Mouse (Mus musculus) liver, embryonic 12.5 days (tissue): ENCODE data around the gene Htt. TPM values are rescaled to one million over a fixed set of nuclear protein-coding genes. Genes with fewer than 3 reads are reported as not detected.

ENCODE experiments used
- microRNA counts: library from miRNA; unstranded; fragments of <30 nt; microRNA quantifications from one replicate; lab custom pipeline; 2017
- microRNA-seq: library from miRNA; unstranded; fragments of <30 nt; microRNA quantifications from one replicate; pipeline ENCODE4, GENCODE M21; 2017
- polyA plus RNA-seq: library from polyadenylated mRNA; unstranded; fragments of >200 nt; fragmentation: Nextera tagmentation; extraction: Ambion mirVana; gene quantifications from 2 replicates; pipeline ENCODE4 v1.2.1, GENCODE M21; 2016

The Htt gene
- polyA plus RNA-seq, 1 experiment from 2014 or later: 12.2 TPM

MicroRNAs encoded within 50 kb of the gene (microRNA counts, 519-probe panel; counts per million panel counts)
- microRNA mmu-miR-467g (lab: Ali Mortazavi, UCI): 582 counts per million, percentile 70 among the panel's probes with 10 or more counts

Small RNA genes within 50 kb of the gene (microRNA-seq; reads per million reads assigned to microRNA genes)
- not detected for gene Mir467g

Other genes with a start within 250 kb of the Htt start
- gene Tnip2, start 247.7 kb upstream of the Htt start, polyA plus RNA-seq: 7.4 and 10.9 TPM in 2 replicates
- gene Sh3bp2, start 235.9 kb upstream of the Htt start, polyA plus RNA-seq: 4.0 and 5.0 TPM in 2 replicates
- gene Add1, start 188.1 kb upstream of the Htt start, polyA plus RNA-seq: 164 and 166 TPM in 2 replicates
- gene Mfsd10, start 124.5 kb upstream of the Htt start, polyA plus RNA-seq: 66.8 and 77.4 TPM in 2 replicates
- 26.4 and 27.9 TPM in 2 replicates for gene Nop14, start 101.6 kb upstream of the Htt start, polyA plus RNA-seq
- gene Grk4, start 101.4 kb upstream of the Htt start, polyA plus RNA-seq: 1.2 and 1.4 TPM in 2 replicates
- gene Msantd1, start 146.3 kb downstream of the Htt start, polyA plus RNA-seq: 0.18 and 0.69 TPM in 2 replicates
- gene Rgs12, start 187.7 kb downstream of the Htt start, polyA plus RNA-seq: 30.1 and 31.7 TPM in 2 replicates